Mouse (Mus musculus): ENCODE results near the gene Spast.

GRCm38 (mm10) chr17:74315445-74316308 lies 23.1 kb upstream of the Spast start:
- no peak for TF ChIP-seq CTCF (IDR thresholded peaks at IDR 0.05; ENCODE audit: low read depth)
- no peak for TF ChIP-seq EP300 (IDR thresholded peaks at IDR 0.05; ENCODE audit: low read depth)
